Mouse (Mus musculus) liver, embryonic 16.5 days (tissue): ENCODE data around the gene Abca13. TPM values are rescaled to one million over a fixed set of nuclear protein-coding genes. Genes with fewer than 3 reads are reported as not detected.
"Not testable (repeated sequence)": the region's sequence is repeated elsewhere in the genome, so short reads cannot be mapped to it uniquely, and the experiment has no call there.

Experiments used
- ATAC-seq: fragments of 200-750 bp; cut with Nextera tagmentation; 2 replicates; pipeline ENCODE4 v1.8.0; 2017; ENCODE audit warnings: low read depth, mild to moderate bottlenecking, moderate number of reproducible peaks, moderate library complexity
- H3K27ac ChIP-seq: fragments of 300-500 bp; sonication (generic); 2 replicates; pipeline ENCODE4 v1.5.1; 2014; ENCODE audit warnings: mild to moderate bottlenecking, low read length
- H3K27me3 ChIP-seq: fragments of 300-500 bp; sonication (generic); 2 replicates; pipeline ENCODE4 v1.6.1; 2014; ENCODE audit warnings: low read depth, low read length, mixed read lengths; ENCODE audit not compliant: control insufficient read depth, insufficient read depth
- H3K36me3 ChIP-seq: fragments of 300-500 bp; sonication (generic); 2 replicates; pipeline ENCODE4 v1.6.1; 2014; ENCODE audit warnings: mild to moderate bottlenecking; ENCODE audit not compliant: control insufficient read depth, insufficient read depth
- H3K4me1 ChIP-seq: fragments of 300-500 bp; sonication (generic); 2 replicates; pipeline ENCODE4 v1.6.1; 2014; ENCODE audit warnings: low read depth, low read length, mixed read lengths; ENCODE audit not compliant: control insufficient read depth
- H3K4me2 ChIP-seq: fragments of 300-500 bp; sonication (generic); 2 replicates; pipeline ENCODE4 v1.6.1; 2014; ENCODE audit warnings: low read depth, low read length, mixed read lengths
- H3K4me3 ChIP-seq: fragments of 300-500 bp; sonication (generic); 2 replicates; pipeline ENCODE4 v1.5.1; 2014; ENCODE audit warnings: low read depth, mild to moderate bottlenecking, low read length
- H3K9ac ChIP-seq: fragments of 300-500 bp; sonication (generic); 2 replicates; pipeline ENCODE4 v1.6.1; 2014; ENCODE audit warnings: low read depth, low read length
- H3K9me3 ChIP-seq: fragments of 300-500 bp; sonication (generic); replicated peaks from 2 replicates; pipeline ENCODE4 v1.6.1; 2016; ENCODE audit warnings: low read length; ENCODE audit not compliant: control insufficient read depth
- WGBS: fragments of 180-500 bp; shearing (Covaris S2); extraction: QIAGEN DNeasy Blood & Tissue Kit; methylation state at CpG from one replicate; pipeline ENCODE4 v1.1.7; 2014; ENCODE audit not compliant: insufficient replicate concordance; 5-methylcytosine and 5-hydroxymethylcytosine counted together
- polyA plus RNA-seq: library from polyadenylated mRNA; unstranded; fragments of >200 nt; fragmentation: Nextera tagmentation; extraction: Ambion mirVana; gene quantifications from 2 replicates; pipeline ENCODE4 v1.2.1, GENCODE M21; 2015

Abca13 gene
- polyA plus RNA-seq, 1 experiment from 2014 or later: 0.28 TPM

DNA sequence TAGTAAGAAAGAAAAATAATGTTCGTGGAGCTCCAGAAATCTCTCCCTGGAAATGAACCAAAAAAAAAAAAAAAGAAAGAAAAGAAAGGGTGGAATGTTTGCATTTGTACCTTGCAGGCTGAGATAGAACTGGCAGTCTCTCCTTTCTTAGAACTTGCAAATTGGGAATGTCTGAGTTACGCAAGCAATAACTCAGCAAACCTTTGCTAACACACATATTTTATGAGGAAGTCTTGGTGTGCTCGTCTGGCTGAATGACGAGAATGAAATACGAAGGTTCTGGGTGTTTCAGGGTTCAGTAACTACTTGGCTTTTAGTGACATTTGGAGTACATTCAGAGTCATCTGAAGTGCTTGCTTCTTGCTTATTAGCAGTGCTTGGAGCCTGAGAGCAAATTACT is 241.1 kb downstream of the Abca13 start:
- H3K36me3 ChIP-seq: no peaks in the 10 kb centered on the region
- no peak for ATAC-seq
- WGBS: 55% methylated on average over 5 of the region's 5 CpGs
- no peak overlapping the region for H3K4me3 ChIP-seq
- H3K9ac ChIP-seq: no peak overlapping the region
- H3K27me3 ChIP-seq: no peaks in the 10 kb centered on the region
- no peaks in the 10 kb centered on the region for H3K4me1 ChIP-seq
- H3K4me2 ChIP-seq: no peak overlapping the region
- no peaks in the 10 kb centered on the region for H3K9me3 ChIP-seq
- H3K27ac ChIP-seq: no peak overlapping the region

DNA sequence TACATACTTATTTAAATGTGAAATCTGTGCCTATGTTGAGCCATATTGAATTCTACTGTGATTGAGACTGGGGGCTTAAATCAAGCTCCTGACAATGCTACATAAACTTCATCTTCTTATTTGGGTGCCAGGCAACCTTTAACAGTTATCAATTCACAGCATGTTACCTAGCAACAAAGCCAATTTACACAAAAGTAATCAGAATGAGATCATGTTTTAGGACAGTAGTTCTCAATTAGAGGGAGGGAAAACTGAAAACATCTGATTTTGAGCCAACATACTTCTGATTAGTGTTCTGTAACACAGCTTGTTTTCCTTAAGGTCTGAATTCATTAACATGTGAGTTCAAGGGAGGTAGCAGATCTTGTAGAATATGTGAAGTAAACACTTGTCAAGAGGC is 244.9 kb downstream of the Abca13 start:
- Histone ChIP-seq H3K27me3 (no peaks in the 10 kb centered on the region), H3K4me2 (no peak overlapping the region), H3K27ac (no peak overlapping the region), H3K4me1 (no peaks in the 10 kb centered on the region), H3K36me3 (no peaks in the 10 kb centered on the region), H3K4me3 (no peak overlapping the region), H3K9me3 (no peaks in the 10 kb centered on the region), H3K9ac (no peak overlapping the region)
- no peak for ATAC-seq

DNA sequence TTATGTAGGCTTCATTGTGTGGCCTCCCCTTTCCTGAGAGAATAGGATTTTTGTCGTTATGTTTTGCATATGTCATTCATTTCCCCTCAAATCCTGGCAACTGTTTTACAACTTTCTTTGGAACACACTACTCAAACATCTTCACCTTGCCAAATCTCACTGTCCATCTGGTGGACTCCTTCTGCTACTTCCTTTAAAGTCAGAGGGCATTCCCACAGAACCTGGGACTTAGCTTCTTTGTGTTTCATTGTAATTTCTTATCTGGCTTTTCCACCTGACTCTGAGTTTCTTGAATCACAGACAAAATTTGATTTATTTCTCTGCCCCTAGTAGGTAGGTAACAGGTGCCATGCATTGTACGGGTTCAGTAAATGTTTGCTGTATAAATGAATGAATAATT is 248.0 kb downstream of the Abca13 start:
- no peaks in the 10 kb centered on the region for H3K36me3 ChIP-seq
- no peak overlapping the region for H3K4me2 ChIP-seq
- 33% methylated on average over 2 of the region's 2 CpGs for WGBS
- no peaks in the 10 kb centered on the region for H3K4me1 ChIP-seq
- no peaks in the 10 kb centered on the region for H3K27me3 ChIP-seq
- H3K9me3 ChIP-seq: no peaks in the 10 kb centered on the region
- no peak overlapping the region for H3K27ac ChIP-seq
- no peak overlapping the region for H3K9ac ChIP-seq
- no peak overlapping the region for H3K4me3 ChIP-seq
- ATAC-seq: no peak

DNA sequence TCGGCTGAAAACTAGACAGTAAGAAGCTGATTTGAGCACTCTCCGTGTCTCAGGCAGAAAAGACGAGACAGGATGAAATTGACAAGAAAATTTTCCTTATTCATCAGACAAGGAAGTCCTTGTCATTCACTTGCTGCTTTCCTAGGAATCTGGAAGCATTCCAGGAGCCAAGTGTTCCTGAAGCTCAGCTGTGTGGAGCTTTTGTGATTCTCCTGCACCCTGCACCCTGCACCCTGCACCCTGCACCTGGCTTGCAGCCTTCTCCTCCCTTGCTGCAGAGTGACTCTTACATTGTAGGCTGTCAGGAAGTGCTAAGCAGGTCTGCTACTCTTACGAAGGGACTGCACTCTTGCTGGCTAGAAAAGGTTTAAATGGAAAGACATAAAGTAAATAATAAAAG is 249.4 kb downstream of the Abca13 start:
- no peak overlapping the region for H3K4me3 ChIP-seq
- no peaks in the 10 kb centered on the region for H3K27me3 ChIP-seq
- H3K9ac ChIP-seq: no peak overlapping the region
- H3K9me3 ChIP-seq: no peaks in the 10 kb centered on the region
- H3K4me1 ChIP-seq: no peaks in the 10 kb centered on the region
- no peak overlapping the region for H3K27ac ChIP-seq
- no peak for ATAC-seq
- H3K36me3 ChIP-seq: no peaks in the 10 kb centered on the region
- WGBS: 49% methylated on average over 4 of the region's 4 CpGs
- no peak overlapping the region for H3K4me2 ChIP-seq

DNA sequence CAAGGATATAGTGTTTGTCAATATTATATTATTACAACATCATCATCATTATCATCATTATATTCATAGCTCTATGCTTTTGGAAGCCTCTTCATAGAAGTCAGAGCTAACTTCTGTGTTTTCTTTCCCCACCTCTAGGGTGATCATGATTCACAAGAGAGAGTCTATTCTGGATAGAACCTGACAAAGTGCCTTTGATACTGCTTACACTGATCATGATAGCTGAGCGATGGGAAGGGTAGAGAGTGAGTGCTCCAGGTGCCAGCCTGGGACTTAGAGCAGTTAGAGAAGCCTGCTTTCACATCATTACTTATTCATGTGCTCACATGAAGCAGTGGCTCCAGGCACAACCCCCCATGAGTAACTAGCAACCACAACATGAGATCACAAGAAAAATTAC is 280.7 kb downstream of the Abca13 start:
- H3K27ac ChIP-seq: no peak overlapping the region
- no peaks in the 10 kb centered on the region for H3K9me3 ChIP-seq
- ATAC-seq: no peak
- H3K9ac ChIP-seq: no peak overlapping the region
- H3K4me2 ChIP-seq: no peak overlapping the region
- no peaks in the 10 kb centered on the region for H3K4me1 ChIP-seq
- H3K27me3 ChIP-seq: no peaks in the 10 kb centered on the region
- no peak overlapping the region for H3K4me3 ChIP-seq
- no peaks in the 10 kb centered on the region for H3K36me3 ChIP-seq
- 45% methylated on average over 1 of the region's 1 CpGs for WGBS

DNA sequence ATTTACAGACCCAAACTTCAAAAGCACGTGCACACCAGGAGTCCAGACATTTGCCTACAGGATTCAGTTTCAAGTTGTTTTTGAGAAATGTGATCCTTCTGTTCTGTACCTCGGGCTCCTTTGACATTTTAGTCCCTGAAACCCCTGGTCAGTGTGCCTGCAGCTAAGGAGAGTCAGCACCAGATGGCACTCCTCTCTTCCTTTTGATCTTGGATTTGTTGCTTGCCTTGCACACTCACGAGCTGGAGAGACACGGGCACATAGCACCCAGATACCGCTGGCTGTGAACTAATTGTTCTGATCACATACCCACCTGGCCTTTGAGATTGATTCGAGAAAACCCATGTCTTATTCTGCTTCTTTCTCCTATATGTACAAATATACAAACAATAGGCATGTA is 289.8 kb downstream of the Abca13 start:
- 18% methylated on average over 6 of the region's 6 CpGs for WGBS
- Histone ChIP-seq H3K27me3 (no peaks in the 10 kb centered on the region), H3K9me3 (no peaks in the 10 kb centered on the region), H3K36me3 (no peaks in the 10 kb centered on the region), H3K4me3 (no peak overlapping the region), H3K9ac (no peak overlapping the region), H3K4me2 (no peak overlapping the region), H3K27ac (no peak overlapping the region), H3K4me1 (no peaks in the 10 kb centered on the region)
- ATAC-seq: no peak

DNA sequence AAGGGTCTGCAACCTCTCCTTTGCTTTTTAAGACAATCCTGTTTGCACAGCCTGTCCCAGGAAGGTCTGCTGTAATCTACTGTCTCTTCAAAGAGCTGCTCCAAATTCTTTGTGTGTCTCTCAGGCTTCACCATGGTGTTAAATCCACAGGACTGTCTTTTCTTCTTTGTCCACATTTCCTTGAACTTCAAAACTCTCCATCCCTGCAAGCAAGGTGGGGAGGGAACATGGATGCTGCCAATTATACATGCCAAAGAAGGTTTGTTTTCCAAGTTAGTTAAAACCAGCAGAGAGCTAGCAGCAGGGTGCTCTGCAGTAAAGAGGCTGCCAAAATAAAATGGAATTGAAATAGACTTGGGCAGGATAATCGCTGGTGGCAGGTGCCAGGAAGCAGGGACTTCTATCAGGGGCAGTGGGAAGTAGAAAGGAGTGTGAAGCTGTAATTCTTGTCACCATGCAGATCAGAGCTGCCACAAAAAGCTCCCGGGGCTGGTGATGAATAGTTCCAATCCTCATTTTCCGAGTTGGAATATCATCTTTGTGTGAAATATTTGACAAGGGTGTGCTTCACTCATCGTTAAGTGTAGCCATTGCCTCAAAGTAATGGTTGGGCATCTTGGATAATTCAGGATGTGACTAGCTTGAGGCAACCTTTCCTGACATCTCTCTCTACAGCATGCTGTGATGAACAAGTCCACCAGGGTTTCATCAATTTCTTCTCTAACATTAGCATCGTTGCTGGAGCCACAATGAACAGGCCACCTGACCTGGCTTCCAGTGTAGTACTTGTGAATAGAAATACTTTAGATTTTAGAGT is 308.8 kb downstream of the Abca13 start:
- Histone ChIP-seq H3K4me2 (no peak overlapping the region), H3K36me3 (no peaks in the 10 kb centered on the region), H3K27me3 (no peaks in the 10 kb centered on the region), H3K27ac (no peak overlapping the region), H3K4me1 (no peaks in the 10 kb centered on the region), H3K9ac (no peak overlapping the region), H3K4me3 (no peak overlapping the region), H3K9me3 (no peaks in the 10 kb centered on the region)
- 39% methylated on average over 5 of the region's 5 CpGs for WGBS
- no peak for ATAC-seq

DNA sequence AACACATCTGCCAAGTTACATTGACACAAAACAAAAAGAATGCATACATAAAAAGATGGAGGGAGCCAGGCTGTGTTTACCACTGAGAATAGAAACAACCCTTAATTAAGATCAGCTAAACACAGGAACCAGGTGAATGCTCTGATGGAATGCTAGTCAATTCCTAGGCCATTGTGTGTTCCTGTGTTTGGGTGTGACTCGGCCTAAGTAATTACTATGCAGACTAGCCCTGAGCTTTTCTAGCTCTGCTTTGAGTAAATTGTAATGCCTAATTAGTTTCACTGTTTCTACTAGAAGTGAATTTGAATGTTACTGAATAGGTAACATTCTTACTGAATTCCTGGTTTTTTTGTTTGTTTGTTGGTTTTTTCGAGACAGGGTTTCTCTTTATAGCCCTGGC is 323.2 kb downstream of the Abca13 start:
- H3K27me3 ChIP-seq, H3K27ac ChIP-seq, ATAC-seq, H3K4me1 ChIP-seq, H3K9me3 ChIP-seq, H3K4me3 ChIP-seq, H3K4me2 ChIP-seq, H3K36me3 ChIP-seq, H3K9ac ChIP-seq: not testable (repeated sequence)
- 44% methylated on average over 2 of the region's 2 CpGs for WGBS

DNA sequence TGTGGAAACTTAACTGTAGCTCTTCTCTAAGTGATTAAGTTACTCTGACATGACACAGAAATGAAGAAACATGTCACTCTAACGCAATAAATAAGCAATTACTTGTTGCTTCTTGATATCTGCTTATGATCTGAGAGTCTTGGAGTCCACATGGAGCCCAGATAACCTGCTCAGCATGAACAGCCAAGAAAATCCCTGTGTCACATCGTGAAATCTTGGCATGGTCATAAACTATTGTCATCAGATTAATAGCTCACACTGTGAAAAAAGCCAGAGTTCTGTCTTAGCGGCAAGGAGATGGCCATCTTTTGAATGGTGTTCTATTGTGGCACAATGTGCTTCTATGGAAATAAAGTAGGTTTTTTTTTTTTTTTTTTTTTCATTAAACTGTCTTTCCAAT is 336.8 kb downstream of the Abca13 start:
- no peaks in the 10 kb centered on the region for H3K27me3 ChIP-seq
- WGBS: 56% methylated on average over 3 of the region's 3 CpGs

More for the DNA sequence above, 336.8 kb downstream of the Abca13 start:
- Histone ChIP-seq H3K27ac (no peak overlapping the region), H3K4me2 (no peak overlapping the region), H3K4me1 (no peaks in the 10 kb centered on the region), H3K4me3 (no peak overlapping the region), H3K9ac (no peak overlapping the region), H3K9me3 (no peaks in the 10 kb centered on the region), H3K36me3 (no peaks in the 10 kb centered on the region)
- no peak for ATAC-seq
